In genomic region chr6:71823961-71824360, GRCm38 (mm10) we compare ENCODE assay signal across 8 mouse cellular contexts. TPM values are rescaled to one million over a fixed set of nuclear protein-coding genes. Genes with fewer than 3 reads are reported as not detected.
DNase-seq lines count a peak whose midpoint lies in the region; ATAC-seq and TF ChIP-seq lines count a peak whose summit lies in the region.

No protein-coding gene starts in this region.

- H3K27ac ChIP-seq in liver, adult 2 months (replicated peaks; ENCODE audit: insufficient read depth, low read depth, low read length) = peak overlapping the region; percentile 5; the same call in 1 of the 2 replicates
- H3K27ac ChIP-seq in embryonic facial prominence, embryonic 13.5 days = no peak overlapping the region
- H3K27ac ChIP-seq in intestine, embryonic 16.5 days (ENCODE audit: low read length) = no peak overlapping the region
- H3K27ac ChIP-seq in neural tube, embryonic 12.5 days = no peak overlapping the region

- 0 out of 2 replicates have a peak, but pooled peaks cover 1% of the 10 kb centered on the region for H3K36me3 ChIP-seq in liver, adult 2 months (ENCODE audit: control insufficient read depth, insufficient read depth, low read length)
- no peaks in the 10 kb centered on the region for H3K36me3 ChIP-seq in embryonic facial prominence, embryonic 13.5 days
- H3K36me3 ChIP-seq in intestine, embryonic 16.5 days (ENCODE audit: control insufficient read depth, insufficient read depth, low read length) = no peaks in the 10 kb centered on the region
- H3K36me3 ChIP-seq in neural tube, embryonic 12.5 days = no peaks in the 10 kb centered on the region

- H3K79me2 ChIP-seq in liver, adult 2 months (ENCODE audit: control insufficient read depth, insufficient read depth, low read length) = peaks cover 9% of the 10 kb centered on the region

- peak overlapping the region; percentile 60 for H3K4me3 ChIP-seq in liver, adult 2 months (ENCODE audit: insufficient read depth, low read depth, low read length)
- H3K4me3 ChIP-seq in embryonic facial prominence, embryonic 13.5 days = peak overlapping the region; percentile 68
- peak overlapping the region; percentile 72 for H3K4me3 ChIP-seq in intestine, embryonic 16.5 days (ENCODE audit: low read length)
- peak overlapping the region; percentile 65 for H3K4me3 ChIP-seq in neural tube, embryonic 12.5 days

- no peak for ATAC-seq in embryonic facial prominence, embryonic 13.5 days (ENCODE audit: insufficient number of reproducible peaks, insufficient read depth, low FRiP score, low TSS enrichment, low read depth)
- peak; percentile 43 for ATAC-seq in intestine, embryonic 16.5 days
- ATAC-seq in neural tube, embryonic 12.5 days (ENCODE audit: low FRiP score, low read depth) = peak; percentile 38; the same call in 1 of the 2 replicates

- TF ChIP-seq CTCF in liver, adult 2 months (IDR thresholded peaks at IDR 0.05; ENCODE audit: low read depth, low read length) = no peak

- 29% methylated on average over 3 of the region's 3 CpGs for WGBS in liver, adult 2 months
- WGBS in embryonic facial prominence, embryonic 13.5 days = 32% methylated on average over 3 of the region's 3 CpGs
- WGBS in intestine, embryonic 16.5 days = 32% methylated on average over 3 of the region's 3 CpGs
- 40% methylated on average over 3 of the region's 3 CpGs for WGBS in neural tube, embryonic 12.5 days

- peaks cover 2% of the 10 kb centered on the region; the same call in 1 of the 2 replicates for H3K4me1 ChIP-seq in liver, adult 2 months (ENCODE audit: control insufficient read depth, insufficient read depth, low read length)
- H3K4me1 ChIP-seq in embryonic facial prominence, embryonic 13.5 days = peaks cover 11% of the 10 kb centered on the region
- peaks cover 3% of the 10 kb centered on the region; the same call in 1 of the 2 replicates for H3K4me1 ChIP-seq in intestine, embryonic 16.5 days (ENCODE audit: control insufficient read depth, insufficient read depth, low read length)
- H3K4me1 ChIP-seq in neural tube, embryonic 12.5 days = no peaks in the 10 kb centered on the region; the same call in 1 of the 2 replicates

- peak overlapping the region; percentile 76 for H3K4me2 ChIP-seq in embryonic facial prominence, embryonic 13.5 days
- H3K4me2 ChIP-seq in intestine, embryonic 16.5 days (ENCODE audit: low read depth, low read length) = peak overlapping the region; percentile 71
- peak overlapping the region; percentile 77 for H3K4me2 ChIP-seq in neural tube, embryonic 12.5 days (replicated peaks)

- no peaks in the 10 kb centered on the region for H3K9me3 ChIP-seq in embryonic facial prominence, embryonic 13.5 days
- no peaks in the 10 kb centered on the region for H3K9me3 ChIP-seq in intestine, embryonic 16.5 days (ENCODE audit: control insufficient read depth, low read length)
- no peaks in the 10 kb centered on the region for H3K9me3 ChIP-seq in neural tube, embryonic 12.5 days

- no peaks in the 10 kb centered on the region for H3K27me3 ChIP-seq in liver, adult 2 months (ENCODE audit: control insufficient read depth, insufficient read depth, low read length)
- no peaks in the 10 kb centered on the region for H3K27me3 ChIP-seq in embryonic facial prominence, embryonic 13.5 days
- no peaks in the 10 kb centered on the region for H3K27me3 ChIP-seq in intestine, embryonic 16.5 days (replicated peaks; ENCODE audit: control insufficient read depth, insufficient read depth, low read length)
- no peaks in the 10 kb centered on the region for H3K27me3 ChIP-seq in neural tube, embryonic 12.5 days (replicated peaks)

- no peak for TF ChIP-seq POLR2A in liver, adult 2 months (IDR thresholded peaks at IDR 0.05; ENCODE audit: extremely low read depth, insufficient read depth, low read length)

- H3K9ac ChIP-seq in liver, adult 2 months (ENCODE audit: low read depth, low read length) = peak overlapping the region; percentile 6; the same call in 1 of the 2 replicates
- H3K9ac ChIP-seq in embryonic facial prominence, embryonic 13.5 days = peak overlapping the region; percentile 74
- peak overlapping the region; percentile 76 for H3K9ac ChIP-seq in intestine, embryonic 16.5 days (ENCODE audit: low read depth, low read length)
- H3K9ac ChIP-seq in neural tube, embryonic 12.5 days = peak overlapping the region; percentile 49; the same call in 1 of the 2 replicates

- peak; percentile 31 for DNase-seq in liver, adult 2 months (ENCODE audit: extremely low read depth, low read depth, low spot score)
- DNase-seq in liver = no peak
- DNase-seq in urinary bladder, postnatal 36 days (ENCODE audit: low spot score in 2 of 2) = no peak
- DNase-seq in T-cell, adult 2 months (ENCODE audit: low spot score) = no peak
- no peak for DNase-seq in frontal cortex, postnatal 25 days (ENCODE audit: low spot score in 2 of 2)

RNA-seq across cellular contexts. Expression of gene Mrpl35, which starts 2.8 kb away (rescaled TPM):
- 13.5 and 14.4 TPM in 2 replicates for total RNA-seq in liver, adult 2 months (2014; rRNA removed)
- polyA plus RNA-seq in liver, adult 2 months (2012; rRNA removed) = 8.6 and 9.5 TPM in 2 replicates
- 59.3 and 60.8 TPM in 2 replicates for polyA plus RNA-seq in embryonic facial prominence, embryonic 13.5 days (2015; fragmentation: Nextera tagmentation; extraction: Ambion mirVana)
- 66.5 and 77.4 TPM in 2 replicates for polyA plus RNA-seq in intestine, embryonic 16.5 days (2015; fragmentation: Nextera tagmentation; extraction: Ambion mirVana)
- polyA plus RNA-seq in neural tube, embryonic 12.5 days (2016; fragmentation: Nextera tagmentation; extraction: Ambion mirVana) = 46.3 and 48.6 TPM in 2 replicates

RNA-seq across cellular contexts. Expression of gene Immt, which starts 7.2 kb away (rescaled TPM):
- total RNA-seq in liver, adult 2 months (2014; rRNA removed) = 90.5 and 100 TPM in 2 replicates
- 34.3 and 38.8 TPM in 2 replicates for polyA plus RNA-seq in liver, adult 2 months (2012; rRNA removed)
- 152 and 170 TPM in 2 replicates for polyA plus RNA-seq in embryonic facial prominence, embryonic 13.5 days (2015; fragmentation: Nextera tagmentation; extraction: Ambion mirVana)
- 268 TPM in 2 replicates for polyA plus RNA-seq in intestine, embryonic 16.5 days (2015; fragmentation: Nextera tagmentation; extraction: Ambion mirVana)
- polyA plus RNA-seq in neural tube, embryonic 12.5 days (2016; fragmentation: Nextera tagmentation; extraction: Ambion mirVana) = 155 and 162 TPM in 2 replicates

Comparison
In these comparisons a context has a peak if more than half of its experiments do, and no peak if none do; other contexts are left out.
1. H3K9ac ChIP-seq: peak in every context shown above with its lines; median percentile 76 in intestine, embryonic 16.5 days; 74 in embryonic facial prominence, embryonic 13.5 days; 49 in neural tube, embryonic 12.5 days; 6 in liver, adult 2 months.